Mouse (Mus musculus): ENCODE data around the gene Frmd4b. TPM values are rescaled to one million over a fixed set of nuclear protein-coding genes. Genes with fewer than 3 reads are reported as not detected.
A peak's percentile ranks its signal among the peaks of the same experiment; 100 is the strongest.
"Not testable (repeated sequence)": the region's sequence is repeated elsewhere in the genome, so short reads cannot be mapped to it uniquely, and the experiment has no call there.

Gene Frmd4b
- total RNA-seq, 2 experiments from 2014 or later, result 28.0 to 32.5 TPM

- H3K27ac ChIP-seq, result no peak overlapping the region
- TF ChIP-seq CTCF (conservative IDR thresholded peaks at IDR 0.05), result no peak
- no peak overlapping the region for H3K4me3 ChIP-seq
- DNase-seq (ENCODE audit: low spot score in 2 of 2), result no peak
Observed at GRCm38 (mm10) chr6:97266661-97267060, 350.7 kb downstream of the Frmd4b start.

- no peak for DNase-seq (ENCODE audit: low spot score in 2 of 2)
- Histone ChIP-seq H3K4me3 (no peak overlapping the region), H3K27ac (no peak overlapping the region)
- TF ChIP-seq CTCF (conservative IDR thresholded peaks at IDR 0.05), result no peak
Observed at GRCm38 (mm10) chr6:97265705-97266104, 351.6 kb downstream of the Frmd4b start.

- DNase-seq (ENCODE audit: low spot score in 2 of 2), result no peak
- TF ChIP-seq CTCF (conservative IDR thresholded peaks at IDR 0.05), result no peak
- Histone ChIP-seq H3K27ac (no peak overlapping the region), H3K4me3 (no peak overlapping the region)
Observed at GRCm38 (mm10) chr6:97265240-97265639, 352.1 kb downstream of the Frmd4b start.

- DNase-seq (ENCODE audit: low spot score in 2 of 2); H3K27ac ChIP-seq; H3K4me3 ChIP-seq: not testable (repeated sequence)
- peak; percentile 49 for TF ChIP-seq CTCF (conservative IDR thresholded peaks at IDR 0.05)
Observed at GRCm38 (mm10) chr6:97263750-97264149, 353.6 kb downstream of the Frmd4b start.

GRCm38 (mm10) chr6:97262229-97262628, 355.1 kb downstream of the Frmd4b start:
- Histone ChIP-seq H3K4me3 (no peak overlapping the region), H3K27ac (no peak overlapping the region)
- TF ChIP-seq CTCF (conservative IDR thresholded peaks at IDR 0.05), result no peak
- DNase-seq (ENCODE audit: low spot score in 2 of 2), result no peak

GRCm38 (mm10) chr6:97259926-97260325, 357.4 kb downstream of the Frmd4b start:
- not testable (repeated sequence) for DNase-seq (ENCODE audit: low spot score in 2 of 2); H3K4me3 ChIP-seq; H3K27ac ChIP-seq

GRCm38 (mm10) chr6:97258489-97258888, 358.9 kb downstream of the Frmd4b start:
- Histone ChIP-seq H3K4me3 (no peak overlapping the region), H3K27ac (no peak overlapping the region)
- TF ChIP-seq CTCF (conservative IDR thresholded peaks at IDR 0.05), result no peak
- no peak for DNase-seq (ENCODE audit: low spot score in 2 of 2)

- no peak within 1 kb of the TSS for H3K27ac ChIP-seq
- H3K4me3 ChIP-seq, result no peak within 1 kb of the TSS
- DNase-seq (ENCODE audit: low spot score in 2 of 2), result no peak
- TF ChIP-seq CTCF (conservative IDR thresholded peaks at IDR 0.05), result no peak
Observed at GRCm38 (mm10) chr6:97252711-97253221, 364.6 kb downstream of the Frmd4b start, which contains the start of gene Lmod3. Gene Lmod3 (minus strand): TSS chr6:97252759.

GRCm38 (mm10) chr6:97252086-97252485, 365.3 kb downstream of the Frmd4b start:
- Histone ChIP-seq H3K4me3 (no peak overlapping the region), H3K27ac (no peak overlapping the region)
- no peak for TF ChIP-seq CTCF (conservative IDR thresholded peaks at IDR 0.05)
- no peak for DNase-seq (ENCODE audit: low spot score in 2 of 2)

GRCm38 (mm10) chr6:97250966-97251365, 366.4 kb downstream of the Frmd4b start:
- Histone ChIP-seq H3K27ac (no peak overlapping the region), H3K4me3 (no peak overlapping the region)
- TF ChIP-seq CTCF (conservative IDR thresholded peaks at IDR 0.05), result peak; percentile 94
- DNase-seq (ENCODE audit: low spot score in 2 of 2), result peak; percentile 53 to 60

- DNase-seq (ENCODE audit: low spot score in 2 of 2), result no peak
- TF ChIP-seq CTCF (conservative IDR thresholded peaks at IDR 0.05), result no peak
- no peak overlapping the region for H3K4me3 ChIP-seq
- H3K27ac ChIP-seq, result no peak overlapping the region
Observed at GRCm38 (mm10) chr6:97245200-97245599, 372.1 kb downstream of the Frmd4b start.

GRCm38 (mm10) chr6:97242522-97242921, 374.8 kb downstream of the Frmd4b start:
- no peak overlapping the region for H3K4me3 ChIP-seq
- no peak for TF ChIP-seq CTCF (conservative IDR thresholded peaks at IDR 0.05)
- H3K27ac ChIP-seq, result no peak overlapping the region
- no peak for DNase-seq (ENCODE audit: low spot score in 2 of 2)

GRCm38 (mm10) chr6:97240092-97240491, 377.2 kb downstream of the Frmd4b start:
- TF ChIP-seq CTCF (conservative IDR thresholded peaks at IDR 0.05), result no peak
- Histone ChIP-seq H3K4me3 (no peak overlapping the region), H3K27ac (no peak overlapping the region)
- no peak for DNase-seq (ENCODE audit: low spot score in 2 of 2)

- Histone ChIP-seq H3K27ac (no peak overlapping the region), H3K4me3 (no peak overlapping the region)
- DNase-seq (ENCODE audit: low spot score in 2 of 2), result no peak
- peak; percentile 32 for TF ChIP-seq CTCF (conservative IDR thresholded peaks at IDR 0.05)
Observed at GRCm38 (mm10) chr6:97239360-97239759, 378.0 kb downstream of the Frmd4b start.

Other genes starting within 250 kb of the Frmd4b start
- gene Mitf, start 189.5 kb upstream of the Frmd4b start, total RNA-seq (2021), result 1 to 10 TPM; 7.2 to 7.9 TPM